8 mouse cellular contexts compared by ENCODE assay signal in the genomic region with DNA sequence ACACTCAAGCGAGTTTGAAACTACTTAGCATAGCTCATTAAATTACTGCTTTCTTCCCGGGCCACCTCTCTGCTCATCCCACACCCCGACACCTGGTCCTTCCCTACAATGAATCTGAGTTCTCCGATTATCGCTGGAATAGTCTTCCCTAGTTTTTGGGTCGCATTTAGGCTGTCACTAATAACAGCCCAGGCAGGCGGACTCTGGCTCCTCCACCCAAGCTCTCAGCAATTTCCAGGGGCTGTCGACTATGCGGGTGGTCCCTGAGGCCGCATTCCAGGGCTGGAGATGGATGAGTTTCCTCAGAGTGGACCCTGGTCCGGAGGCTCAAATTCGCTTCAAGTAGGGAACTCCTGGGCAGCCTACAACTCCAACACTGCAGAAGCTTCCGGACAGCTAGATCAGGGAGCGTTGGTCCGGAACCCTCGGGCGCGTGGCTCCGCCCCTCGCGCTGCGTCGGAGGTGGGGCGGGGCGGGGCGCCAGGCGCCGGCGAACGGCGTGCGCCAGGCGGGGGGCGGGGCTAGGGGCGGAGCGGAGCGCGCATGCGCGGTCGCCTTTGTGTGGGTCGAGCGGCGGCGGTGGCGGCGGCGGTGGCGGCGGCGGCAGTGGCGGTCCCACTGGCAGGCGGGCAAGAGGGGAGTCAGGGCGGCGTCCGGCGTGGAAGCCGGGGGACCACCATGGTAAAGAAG. TPM values are rescaled to one million over a fixed set of nuclear protein-coding genes. Genes with fewer than 3 reads are reported as not detected.
DNase-seq lines count a peak whose midpoint lies in the region; ATAC-seq lines count a peak whose summit lies in the region.

A gene (plus strand): TSS at position 544 of the 690 bp plus-strand sequence.

- ATAC-seq in common myeloid progenitor, adult 5-6 weeks (replicated peaks; ENCODE audit: low read depth, poor library complexity, severe bottlenecking): peak; percentile 91
- peak; percentile 92 for ATAC-seq in megakaryocyte progenitor cell, adult 5-6 weeks (replicated peaks; ENCODE audit: poor library complexity)

- DNase-seq in ZHBTc4 (ENCODE audit: low read depth, low spot score): peak; percentile 92
- peak; percentile 88 to 90 for DNase-seq in gastrocnemius, adult 8-10 months (ENCODE audit: low spot score in 2 of 2)
- peak; percentile 94 for DNase-seq in induced T-regulatory cell, adult 2 months (ENCODE audit: low read depth)
- DNase-seq in left cerebral cortex, adult 9 months (ENCODE audit: low spot score in 2 of 2): peak; percentile 73 to 89
- DNase-seq in right cerebral cortex, postnatal 14 days: peak; percentile 98
- DNase-seq in urinary bladder, postnatal 36 days (ENCODE audit: low spot score in 2 of 2): peak; percentile 93 to 95

RNA-seq across cellular contexts. Expression of the gene that starts here (rescaled TPM):
- 42.6 and 48.0 TPM in 2 replicates for total RNA-seq in common myeloid progenitor, adult 5-6 weeks (2017)
- total RNA-seq in gastrocnemius, adult 8-10 months (2022): 10 to 100 TPM; 21.3 to 27.2 (median 24.9) TPM
- total RNA-seq in megakaryocyte progenitor cell, adult 5-6 weeks (2015): 39.1 and 41.9 TPM in 2 replicates
- total RNA-seq in megakaryocyte progenitor cell, adult 5-6 weeks (2017): 26.2 and 43.0 TPM in 2 replicates

Comparison
In these comparisons a context has a peak if more than half of its experiments do, and no peak if none do; other contexts are left out.
1. Peak in every context shown above with its lines: DNase-seq and ATAC-seq.